In the genomic region with DNA sequence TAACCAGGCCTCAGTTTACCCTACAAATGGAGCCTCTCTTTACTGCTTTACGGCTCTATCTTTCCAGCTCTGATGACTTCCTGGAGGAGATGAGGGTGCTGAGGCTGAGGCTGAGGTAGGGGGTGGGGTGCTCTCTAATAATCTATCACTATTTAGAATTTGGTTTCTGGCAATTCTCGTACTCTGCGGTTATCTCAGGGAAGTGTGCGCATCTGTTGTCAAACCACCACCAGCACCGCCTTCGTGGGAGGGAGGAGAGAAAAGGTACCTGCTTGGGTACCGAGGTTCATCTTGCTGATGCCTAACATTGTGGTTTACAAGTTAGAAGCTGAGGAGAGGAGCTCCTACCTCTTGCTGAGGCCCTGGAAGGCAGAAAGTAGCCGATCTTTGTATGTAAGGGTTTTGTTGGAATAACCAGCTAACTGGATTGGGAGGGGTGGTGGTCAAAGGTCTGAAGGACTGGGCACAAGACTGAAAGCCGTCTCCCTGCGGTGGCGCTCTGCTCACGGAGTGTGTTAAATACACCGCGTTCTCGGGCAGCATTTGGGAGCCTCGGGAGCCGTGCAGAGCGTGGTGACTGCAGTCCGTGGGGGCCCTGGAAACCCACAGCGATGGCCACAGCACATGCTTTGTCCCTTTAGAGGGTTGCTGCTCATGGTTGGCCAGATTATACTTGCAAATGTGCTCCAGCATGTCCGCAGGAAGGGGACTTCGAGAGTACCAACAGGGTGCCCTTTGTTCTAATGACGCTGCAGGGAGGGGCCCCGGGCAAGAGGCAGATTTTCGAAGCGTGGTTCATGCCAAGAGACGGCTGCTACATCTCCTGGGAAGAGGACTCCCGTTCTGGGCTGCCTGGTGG, we compare ENCODE assay signal across 8 mouse cellular contexts.
DNase-seq lines count a peak whose midpoint lies in the region; ATAC-seq and TF ChIP-seq lines count a peak whose summit lies in the region.

No protein-coding gene starts in this region.

- H3K4me1 ChIP-seq in embryonic facial prominence, embryonic 11.5 days (ENCODE audit: control insufficient read depth, insufficient read depth, low read length) = no peaks in the 10 kb centered on the region
- peaks cover 11% of the 10 kb centered on the region for H3K4me1 ChIP-seq in heart, embryonic 15.5 days (replicated peaks)
- H3K4me1 ChIP-seq in limb, embryonic 15.5 days = peaks cover 46% of the 10 kb centered on the region
- H3K4me1 ChIP-seq in midbrain, embryonic 16.5 days (ENCODE audit: control insufficient read depth, insufficient read depth, low read length) = peaks cover 25% of the 10 kb centered on the region
- peaks cover 13% of the 10 kb centered on the region for H3K4me1 ChIP-seq in testis, adult 2 months (ENCODE audit: control insufficient read depth, insufficient read depth, low read length)

- H3K4me3 ChIP-seq in embryonic facial prominence, embryonic 11.5 days (ENCODE audit: low read depth, low read length) = peak overlapping the region; percentile 19
- peak overlapping the region; percentile 36 for H3K4me3 ChIP-seq in heart, embryonic 15.5 days
- peak overlapping the region; percentile 18 for H3K4me3 ChIP-seq in limb, embryonic 15.5 days
- peak overlapping the region; percentile 22; the same call in 1 of the 2 replicates for H3K4me3 ChIP-seq in midbrain, embryonic 16.5 days (ENCODE audit: low read depth, low read length)
- H3K4me3 ChIP-seq in testis, adult 2 months (ENCODE audit: control insufficient read depth, low read depth, low read length) = peak overlapping the region; percentile 61

- TF ChIP-seq CTCF in testis, adult 2 months (IDR thresholded peaks at IDR 0.05; ENCODE audit: control insufficient read depth, insufficient read depth, insufficient replicate concordance, low read depth, low read length) = no peak

- peak overlapping the region; percentile 59 for H3K4me2 ChIP-seq in embryonic facial prominence, embryonic 11.5 days (ENCODE audit: low read depth, low read length)
- H3K4me2 ChIP-seq in heart, embryonic 15.5 days = peak overlapping the region; percentile 67
- H3K4me2 ChIP-seq in limb, embryonic 15.5 days = peak overlapping the region; percentile 45
- peak overlapping the region; percentile 46 for H3K4me2 ChIP-seq in midbrain, embryonic 16.5 days (ENCODE audit: low read length)

- H3K9ac ChIP-seq in embryonic facial prominence, embryonic 11.5 days (replicated peaks; ENCODE audit: low read length) = peak overlapping the region; percentile 53
- peak overlapping the region; percentile 38; the same call in 1 of the 2 replicates for H3K9ac ChIP-seq in heart, embryonic 15.5 days
- peak overlapping the region; percentile 2; the same call in 1 of the 2 replicates for H3K9ac ChIP-seq in limb, embryonic 15.5 days
- peak overlapping the region; percentile 22; the same call in 1 of the 2 replicates for H3K9ac ChIP-seq in midbrain, embryonic 16.5 days (ENCODE audit: low read depth, low read length)

- ATAC-seq in embryonic facial prominence, embryonic 11.5 days (replicated peaks; ENCODE audit: insufficient number of reproducible peaks, low FRiP score, low TSS enrichment, low read depth) = peak; percentile 78
- no peak for ATAC-seq in heart, embryonic 15.5 days (replicated peaks; ENCODE audit: insufficient number of reproducible peaks, insufficient read depth, low FRiP score, low read depth)
- peak; percentile 66; the same call in 1 of the 2 replicates for ATAC-seq in limb, embryonic 15.5 days (ENCODE audit: insufficient number of reproducible peaks, low FRiP score, low TSS enrichment, low read depth)
- peak; percentile 87 for ATAC-seq in midbrain, embryonic 16.5 days

- no peak for TF ChIP-seq POLR2A in testis, adult 2 months (IDR thresholded peaks at IDR 0.05; ENCODE audit: control insufficient read depth, low read depth, low read length)

- no peaks in the 10 kb centered on the region for H3K36me3 ChIP-seq in embryonic facial prominence, embryonic 11.5 days (replicated peaks; ENCODE audit: control insufficient read depth, insufficient read depth, low read depth, low read length)
- no peaks in the 10 kb centered on the region for H3K36me3 ChIP-seq in heart, embryonic 15.5 days
- no peaks in the 10 kb centered on the region for H3K36me3 ChIP-seq in limb, embryonic 15.5 days
- no peaks in the 10 kb centered on the region for H3K36me3 ChIP-seq in midbrain, embryonic 16.5 days (ENCODE audit: control insufficient read depth, insufficient read depth, low read length)
- no peaks in the 10 kb centered on the region for H3K36me3 ChIP-seq in testis, adult 2 months (ENCODE audit: control insufficient read depth, insufficient read depth, low read length)

- no peaks in the 10 kb centered on the region for H3K9me3 ChIP-seq in embryonic facial prominence, embryonic 11.5 days (replicated peaks; ENCODE audit: control insufficient read depth, low read length)
- H3K9me3 ChIP-seq in heart, embryonic 15.5 days (replicated peaks) = no peaks in the 10 kb centered on the region
- H3K9me3 ChIP-seq in limb, embryonic 15.5 days = no peaks in the 10 kb centered on the region
- no peaks in the 10 kb centered on the region for H3K9me3 ChIP-seq in midbrain, embryonic 16.5 days (replicated peaks; ENCODE audit: control insufficient read depth, low read length, poor library complexity, severe bottlenecking)

- peak overlapping the region; percentile 4; the same call in 1 of the 2 replicates for H3K27ac ChIP-seq in embryonic facial prominence, embryonic 11.5 days (replicated peaks; ENCODE audit: low read depth, low read length)
- H3K27ac ChIP-seq in heart, embryonic 15.5 days = no peak overlapping the region
- H3K27ac ChIP-seq in limb, embryonic 15.5 days = peak overlapping the region; percentile 28; the same call in 1 of the 2 replicates
- H3K27ac ChIP-seq in midbrain, embryonic 16.5 days (ENCODE audit: low read length) = peak overlapping the region; percentile 69
- H3K27ac ChIP-seq in testis, adult 2 months (ENCODE audit: control insufficient read depth, insufficient read depth, low read depth, low read length) = no peak overlapping the region

- 4% methylated on average over 28 of the region's 28 CpGs for WGBS in embryonic facial prominence, embryonic 11.5 days
- 9% methylated on average over 28 of the region's 28 CpGs for WGBS in heart, embryonic 15.5 days
- WGBS in limb, embryonic 15.5 days = 12% methylated on average over 28 of the region's 28 CpGs
- WGBS in midbrain, embryonic 16.5 days = 3% methylated on average over 28 of the region's 28 CpGs

- H3K27me3 ChIP-seq in embryonic facial prominence, embryonic 11.5 days (ENCODE audit: control insufficient read depth, insufficient read depth, low read length) = peaks cover 2% of the 10 kb centered on the region; the same call in 1 of the 2 replicates
- peaks cover 12% of the 10 kb centered on the region for H3K27me3 ChIP-seq in heart, embryonic 15.5 days
- no peaks in the 10 kb centered on the region for H3K27me3 ChIP-seq in limb, embryonic 15.5 days
- peaks cover 3% of the 10 kb centered on the region; the same call in 1 of the 2 replicates for H3K27me3 ChIP-seq in midbrain, embryonic 16.5 days (ENCODE audit: control insufficient read depth, insufficient read depth, low read depth, low read length)
- H3K27me3 ChIP-seq in testis, adult 2 months (ENCODE audit: control insufficient read depth, insufficient read depth, low read length) = no peaks in the 10 kb centered on the region

- peak; percentile 55 to 61 for DNase-seq in urinary bladder, adult 18-20 months (ENCODE audit: low spot score in 2 of 2)
- no peak for DNase-seq in urinary bladder, postnatal 4 days (ENCODE audit: low spot score in 2 of 2)
- DNase-seq in embryonic facial prominence, embryonic 11.5 days (ENCODE audit: low spot score) = peak; percentile 53
- peak; percentile 84 for DNase-seq in kidney, postnatal 14 days

Comparison
In these comparisons a context has a peak if more than half of its experiments do, and no peak if none do; other contexts are left out.
1. DNase-seq: peak in urinary bladder, adult 18-20 months (2 of 2), embryonic facial prominence, embryonic 11.5 days (single experiment) and kidney, postnatal 14 days (single experiment); none in urinary bladder, postnatal 4 days (0 of 2).
2. H3K27ac ChIP-seq: peak in embryonic facial prominence, embryonic 11.5 days (single experiment), limb, embryonic 15.5 days (single experiment) and midbrain, embryonic 16.5 days (single experiment); none in heart, embryonic 15.5 days (single experiment) and testis, adult 2 months (single experiment).
3. H3K9ac ChIP-seq: peak in every context shown above with its lines; median percentile 53 in embryonic facial prominence, embryonic 11.5 days; 38 in heart, embryonic 15.5 days; 22 in midbrain, embryonic 16.5 days; 2 in limb, embryonic 15.5 days.
4. Peak in every context shown above with its lines, with median percentiles within 50 percentile points of each other: H3K4me2 ChIP-seq and H3K4me3 ChIP-seq.